Mouse (Mus musculus) kidney, adult 9 months (tissue): ENCODE results near the gene Oxa1l.
A peak's percentile ranks its signal among the peaks of the same experiment; 100 is the strongest.
"Not testable (repeated sequence)": the region's sequence is repeated elsewhere in the genome, so short reads cannot be mapped to it uniquely, and the experiment has no call there.

Experiments
- DNase-seq: peaks from one replicate; pipeline ENCODE4 v3.0.0; 2022

The Oxa1l gene

GRCm38 (mm10) chr14:54360577-54361340, at the start of gene Oxa1l:
TSS of gene Oxa1l (plus strand) at chr14:54360834.
- DNase-seq: peak; percentile 96

GRCm38 (mm10) chr14:54311763-54312162, 48.9 kb upstream of the Oxa1l start:
- no peak for DNase-seq

DNA sequence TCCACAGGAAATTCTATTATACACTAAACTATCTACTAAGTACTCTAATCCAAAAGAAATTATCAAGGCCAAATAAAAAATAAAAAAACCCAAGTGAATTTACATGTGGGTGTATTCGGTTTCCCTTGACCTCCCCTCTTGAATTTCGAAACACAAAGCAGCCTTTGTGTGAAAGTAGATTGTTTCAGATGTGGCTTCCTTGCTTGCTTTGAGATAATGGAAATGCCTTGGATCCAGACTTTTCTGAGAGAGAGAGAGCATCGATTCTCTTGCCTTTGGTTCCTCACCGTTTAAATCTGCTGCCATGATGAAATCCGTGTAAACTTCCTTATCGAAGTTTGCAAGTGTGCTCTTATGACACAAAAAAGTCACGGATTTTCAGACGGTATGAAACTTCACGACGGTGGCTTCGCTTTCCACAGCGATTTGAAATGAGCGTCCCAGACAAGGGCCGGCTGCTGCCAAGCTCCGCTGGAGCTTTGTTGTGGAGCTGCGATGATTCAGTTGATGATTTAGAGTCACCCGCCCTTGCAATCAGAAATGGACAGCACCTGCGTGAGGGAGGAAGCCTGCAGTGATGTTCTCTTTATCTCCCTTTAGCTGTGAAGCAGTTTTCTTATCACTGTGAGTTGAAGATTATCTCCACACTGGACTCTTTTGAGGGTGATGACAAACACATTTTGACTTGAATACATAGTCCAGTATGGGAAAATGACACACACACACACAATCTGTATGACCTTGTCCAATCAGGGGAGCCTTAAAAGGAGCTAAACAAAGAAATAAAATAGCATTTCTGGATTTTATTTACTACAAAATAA, 38.9 kb upstream of the Oxa1l start:
- DNase-seq: no peak

DNA sequence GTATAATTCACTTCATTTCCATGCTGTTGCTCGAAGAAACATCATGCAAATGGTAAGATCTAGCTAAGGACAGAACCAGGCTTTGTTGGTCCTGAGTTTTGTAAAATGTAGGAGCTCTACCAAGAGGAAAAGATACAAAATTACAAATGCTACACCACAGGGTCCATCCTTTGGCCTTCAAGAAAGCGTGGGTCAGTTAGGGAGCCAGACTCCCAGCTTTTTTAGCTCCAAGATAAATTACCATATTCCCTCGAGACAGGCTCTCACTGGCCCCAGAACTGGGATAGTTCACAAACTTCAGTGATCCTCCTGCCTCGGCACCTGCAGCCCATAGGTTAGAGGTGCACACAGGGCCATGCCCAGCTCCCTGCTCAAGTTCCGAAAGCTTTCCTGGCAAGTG, 36.1 kb upstream of the Oxa1l start:
- DNase-seq: no peak

- DNase-seq: no peak
Observed at GRCm38 (mm10) chr14:54328548-54328947, 32.1 kb upstream of the Oxa1l start.

DNA sequence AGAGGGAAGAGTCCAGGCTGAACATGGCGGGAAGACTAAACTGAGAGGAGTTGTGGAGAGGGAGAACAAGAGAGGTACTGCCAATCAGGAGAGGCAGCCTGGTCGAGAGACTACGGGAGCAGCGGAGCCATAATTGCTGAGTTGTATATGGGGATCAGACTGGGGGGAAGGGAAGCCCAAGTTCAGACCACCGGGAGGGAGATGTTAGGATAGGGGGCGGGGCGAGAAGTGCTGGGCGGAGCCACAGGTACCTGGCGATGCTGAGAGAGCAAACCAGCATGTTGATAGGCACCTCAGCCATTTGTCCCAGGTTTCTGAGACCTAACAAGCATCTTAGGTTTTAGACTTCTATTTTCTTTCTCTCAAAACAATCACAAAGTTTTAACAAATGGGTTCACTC, 31.4 kb upstream of the Oxa1l start:
- no peak for DNase-seq

DNA sequence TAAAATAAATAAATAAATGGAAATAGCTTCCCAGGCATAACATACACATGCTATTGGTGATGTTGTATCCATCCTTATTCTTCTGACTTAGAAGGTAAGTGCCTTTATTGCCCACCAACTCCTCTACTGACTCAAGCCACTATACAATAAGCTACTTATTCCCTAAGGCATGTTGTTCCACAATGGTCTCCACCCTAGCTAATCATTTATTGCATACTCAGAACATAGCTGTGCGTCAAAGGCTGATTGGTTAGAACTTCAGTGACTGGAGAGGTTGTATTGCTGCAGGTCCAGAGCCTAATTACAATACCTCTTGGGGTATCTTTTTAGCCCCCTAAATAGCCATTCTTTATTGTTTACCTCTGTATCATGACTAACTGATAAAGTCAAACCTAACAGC, 29.5 kb upstream of the Oxa1l start:
- DNase-seq: no peak

DNA sequence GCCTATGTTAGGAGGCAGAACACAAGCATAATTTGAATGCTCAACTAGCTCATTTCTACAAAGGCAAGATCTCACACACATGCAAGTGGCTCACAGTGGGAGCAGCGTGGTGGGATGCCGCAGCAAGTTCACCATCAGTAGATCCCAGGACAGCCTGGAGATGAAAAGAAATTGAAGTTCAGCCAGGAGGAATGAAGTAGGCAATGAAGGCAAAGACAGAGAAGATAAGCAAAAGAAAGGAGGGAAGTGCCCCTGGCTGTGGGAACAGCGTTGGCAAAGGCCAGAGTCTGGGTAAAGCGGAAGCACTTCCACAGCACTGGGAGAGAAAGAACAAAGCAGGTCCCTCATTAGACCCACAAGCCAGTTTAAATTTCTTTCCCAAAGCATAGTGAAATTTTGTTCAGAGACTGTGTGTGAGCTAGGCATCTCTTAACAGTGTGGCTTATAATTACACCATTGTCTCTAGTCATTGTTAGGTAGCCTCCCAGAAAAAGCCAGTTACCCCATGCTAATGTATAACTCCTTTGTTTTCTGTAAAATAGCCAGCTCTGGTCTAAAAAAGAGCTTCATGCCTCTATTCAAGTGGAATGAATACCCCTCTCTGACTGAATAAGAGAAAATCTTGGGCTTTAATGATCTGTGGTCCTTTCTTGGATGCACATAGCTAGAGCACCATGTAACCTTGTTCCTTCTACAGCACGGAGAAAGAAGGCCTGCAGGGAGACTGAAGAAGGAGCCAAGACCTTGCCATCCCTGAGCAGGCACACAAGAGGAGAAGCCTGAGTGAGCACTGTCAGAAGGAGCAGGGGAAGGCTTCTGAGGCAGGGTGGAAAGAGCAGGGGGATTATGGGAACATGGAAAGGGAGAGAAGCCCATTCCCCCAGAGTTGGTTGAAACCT, 28.2 kb upstream of the Oxa1l start:
- DNase-seq: no peak

DNA sequence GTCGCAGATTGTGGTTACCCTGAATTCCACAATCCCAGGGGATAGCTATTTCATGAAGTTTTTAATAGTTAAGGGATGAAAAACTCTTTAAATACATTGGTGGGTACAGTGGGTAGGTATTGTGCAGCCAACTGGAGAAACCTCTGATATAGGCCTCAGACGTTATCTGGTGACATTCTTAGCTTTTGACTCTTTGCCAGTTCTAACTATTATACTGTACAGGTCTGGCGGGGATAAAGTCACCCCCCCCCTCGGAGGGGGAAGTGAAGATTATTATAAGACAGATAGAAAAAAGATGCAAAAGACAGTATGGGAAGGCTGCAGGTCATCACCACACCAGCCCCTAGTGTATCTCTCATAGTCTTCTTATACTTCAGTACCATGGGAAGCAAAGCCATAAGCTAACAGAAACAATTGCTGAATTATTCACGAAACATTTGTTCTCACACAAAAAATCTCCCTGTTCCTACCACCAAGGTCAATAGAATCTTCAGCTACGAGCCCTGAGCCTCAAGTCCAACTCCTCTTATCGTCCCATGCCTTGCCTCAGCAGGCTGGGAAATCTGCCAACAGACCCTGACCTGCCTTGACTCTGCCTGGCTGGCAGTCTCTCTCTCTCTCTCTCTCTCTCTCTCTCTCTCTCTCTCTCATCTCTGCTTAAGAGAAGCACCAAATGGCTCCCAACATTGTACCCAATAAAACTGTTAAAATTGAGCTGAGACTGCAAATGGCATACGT, 27.0 kb upstream of the Oxa1l start:
- peak; percentile 20 for DNase-seq

GRCm38 (mm10) chr14:54340836-54341235, 19.8 kb upstream of the Oxa1l start:
- no peak for DNase-seq

DNA sequence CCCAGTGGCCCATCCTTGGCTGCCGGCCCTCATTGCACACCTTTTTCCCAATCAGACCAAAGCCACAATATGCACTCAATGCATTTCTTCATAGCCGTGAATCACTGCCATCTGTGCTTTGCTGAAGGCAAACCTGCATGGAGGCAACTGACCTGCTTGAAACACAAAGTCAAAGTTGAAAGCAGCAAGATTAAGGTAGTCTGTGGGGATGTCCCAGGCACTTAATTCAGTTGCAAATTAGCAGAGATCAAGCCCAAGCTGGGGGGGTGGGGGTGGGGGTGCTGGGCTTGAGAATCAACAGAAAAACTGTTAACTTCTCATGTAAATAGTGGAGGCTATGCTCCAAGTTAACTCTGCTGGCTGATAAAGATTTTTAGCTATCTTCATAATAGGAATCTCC, 18.8 kb upstream of the Oxa1l start:
- not testable (repeated sequence) for DNase-seq

DNA sequence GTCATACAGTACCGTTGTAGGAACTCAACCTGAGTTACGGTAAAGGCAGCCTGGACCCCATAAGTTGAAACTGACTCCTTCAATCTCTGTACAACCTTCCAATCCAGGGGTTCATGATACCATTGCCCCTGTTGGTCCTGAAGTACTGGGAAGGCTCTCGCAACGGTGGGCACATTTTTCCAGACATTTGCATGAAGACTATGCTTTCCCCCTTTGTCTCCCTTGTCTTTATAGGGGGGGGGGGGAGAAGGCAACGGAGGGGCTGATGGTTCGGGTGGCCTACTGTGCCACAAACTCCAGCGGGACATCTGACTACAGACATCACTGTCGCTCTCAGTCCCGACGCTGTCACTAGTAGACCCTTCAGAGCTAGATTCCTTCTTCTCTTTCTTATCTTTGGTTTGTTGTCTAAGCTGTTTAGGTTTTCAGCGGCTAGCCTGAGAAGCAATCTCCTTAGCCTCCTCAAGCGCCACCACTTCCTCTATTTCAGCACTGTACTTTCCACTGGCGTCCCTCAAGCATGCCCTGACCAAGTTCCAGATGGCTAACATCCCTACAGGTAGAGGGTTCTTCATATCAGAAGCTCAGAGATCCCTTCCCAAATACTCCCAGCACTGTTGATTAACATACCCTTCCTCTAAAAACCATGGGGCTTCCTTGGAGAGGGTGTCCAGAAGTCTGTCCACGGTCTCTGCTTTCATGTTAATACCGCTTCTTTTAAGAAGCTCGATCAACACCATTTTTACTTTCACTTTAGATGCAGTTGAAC, 9.7 kb upstream of the Oxa1l start:
- not testable (repeated sequence) for DNase-seq

DNA sequence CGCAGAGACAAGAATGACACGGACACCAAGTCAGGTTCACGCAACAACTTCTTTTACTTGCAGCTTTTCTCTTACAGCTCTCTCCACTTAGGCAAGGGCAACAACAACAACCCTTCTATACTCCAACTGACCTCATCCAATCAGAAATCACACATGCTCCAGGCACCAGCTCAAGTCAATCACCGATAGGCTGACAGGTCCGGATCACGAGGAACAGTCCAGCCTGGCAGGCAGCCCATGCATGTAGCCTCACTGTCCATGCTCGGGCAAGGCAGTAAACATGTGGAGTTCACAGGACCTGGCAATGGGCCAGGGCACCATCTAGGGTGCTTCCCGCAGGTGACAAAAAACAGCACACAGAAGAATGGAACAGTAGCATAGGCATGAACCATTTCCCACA, 8.3 kb upstream of the Oxa1l start:
- DNase-seq: no peak

DNA sequence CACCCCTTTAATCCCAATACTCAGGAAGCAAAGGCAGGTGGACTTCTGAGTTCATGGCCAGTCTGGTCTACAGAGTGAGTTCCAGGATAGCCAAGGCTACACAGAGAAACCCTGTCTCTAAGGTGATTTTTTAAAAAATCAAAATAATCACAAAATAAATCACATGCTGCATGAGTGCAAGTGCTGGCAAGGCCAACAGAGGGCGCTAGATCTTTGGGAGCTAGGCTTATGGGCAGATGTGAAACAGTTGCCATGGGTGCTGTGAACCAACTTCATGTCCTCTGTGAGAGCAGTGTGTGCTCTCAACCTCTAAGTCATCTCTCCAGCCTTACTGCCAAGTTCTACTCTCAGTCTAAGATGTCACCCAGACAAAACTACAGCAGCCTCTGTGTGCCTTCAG, 6.2 kb upstream of the Oxa1l start:
- no peak for DNase-seq

DNA sequence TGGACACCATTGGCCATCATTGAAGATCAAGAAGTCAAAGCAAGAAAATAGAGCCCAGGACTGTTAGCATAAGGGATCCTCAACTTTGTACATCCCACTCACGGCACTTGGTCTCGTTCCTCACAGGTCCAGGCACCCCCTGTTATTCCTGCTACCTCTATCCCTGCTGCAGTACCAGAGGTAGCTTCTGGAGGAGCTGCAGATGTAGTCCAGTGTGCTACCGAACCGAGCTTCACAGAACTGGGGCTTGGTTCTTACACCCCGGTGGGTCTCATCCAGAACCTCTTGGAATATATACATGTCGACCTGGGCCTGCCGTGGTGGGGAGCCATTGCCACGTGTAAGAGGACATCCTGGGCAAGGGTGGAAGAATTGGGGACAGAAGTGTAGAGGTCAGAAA, 2.5 kb downstream of the Oxa1l start:
- no peak for DNase-seq

GRCm38 (mm10) chr14:54365026-54365645, 4.5 kb downstream of the Oxa1l start:
- DNase-seq: no peak

DNA sequence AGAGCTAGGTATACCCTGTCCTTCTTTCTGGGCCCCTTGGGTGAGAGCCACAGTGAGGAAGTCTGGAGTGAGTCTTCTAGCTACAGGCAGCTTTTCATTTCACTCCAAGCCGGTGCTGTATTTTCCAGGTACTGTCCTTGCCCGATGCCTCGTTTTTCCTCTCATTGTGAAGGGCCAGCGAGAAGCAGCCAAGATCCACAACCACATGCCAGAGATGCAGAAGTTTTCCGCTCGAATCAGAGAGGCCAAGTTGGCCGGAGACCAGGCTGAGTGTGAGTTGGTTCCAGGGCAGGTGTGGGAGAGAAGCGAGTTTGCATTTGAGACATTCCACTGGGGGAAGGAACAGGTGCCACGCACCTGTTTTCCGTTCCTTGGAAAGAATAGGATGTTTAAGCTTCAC, 5.9 kb downstream of the Oxa1l start:
- no peak for DNase-seq

- DNase-seq: peak; percentile 60
Observed at GRCm38 (mm10) chr14:54367429-54368060, 6.9 kb downstream of the Oxa1l start.

DNA sequence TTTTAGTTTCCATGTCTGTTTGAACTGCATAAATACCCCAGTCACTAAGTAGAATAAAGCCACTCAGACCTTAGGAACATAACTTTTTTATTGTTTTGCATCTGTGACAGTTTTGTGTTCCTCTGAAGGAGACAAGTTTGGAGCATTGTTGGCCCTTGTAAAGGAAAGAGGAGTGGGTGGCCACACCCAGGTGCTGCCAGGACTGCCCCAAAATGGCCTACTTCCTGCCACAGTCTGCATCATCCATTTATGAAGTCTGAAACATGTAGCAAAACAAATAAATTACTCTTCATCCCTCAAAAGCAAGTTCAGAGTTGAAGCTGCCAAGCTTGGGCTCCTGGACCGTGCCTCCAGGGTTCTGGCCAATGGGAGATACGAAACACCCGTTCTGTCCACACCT, 8.7 kb downstream of the Oxa1l start:
- DNase-seq: no peak

- DNase-seq: no peak
Observed at GRCm38 (mm10) chr14:54370595-54370994, 10.0 kb downstream of the Oxa1l start.

- no peak for DNase-seq
Observed at GRCm38 (mm10) chr14:54371460-54371859, 10.8 kb downstream of the Oxa1l start.
